Mouse (Mus musculus) lung, adult 2 months (tissue): ENCODE data around the gene Cenps. TPM values are rescaled to one million over a fixed set of nuclear protein-coding genes. Genes with fewer than 3 reads are reported as not detected.
A peak's percentile ranks its signal among the peaks of the same experiment; 100 is the strongest.

Source experiments
- DNase-seq: peaks from one replicate; pipeline ENCODE4 v3.0.0; 2022
- H3K4me1 ChIP-seq: fragments of 200-500 bp; 2 replicates; pipeline ENCODE4 v1.6.1; 2011; ENCODE audit warnings: low read length; ENCODE audit not compliant: control insufficient read depth, insufficient read depth
- H3K4me3 ChIP-seq: fragments of 200-500 bp; replicated peaks from 2 replicates; pipeline ENCODE3; 2011; ENCODE audit warnings: low read depth, mild to moderate bottlenecking, control low read depth, low read length; ENCODE audit errors: extremely low read depth
- CTCF ChIP-seq: fragments of 200-500 bp; IDR thresholded peaks from 2 replicates; pipeline ENCODE4 v1.5.1; 2011; ENCODE audit warnings: mild to moderate bottlenecking, low read length, control low read depth; ENCODE audit not compliant: insufficient read depth
- POLR2A ChIP-seq: fragments of 200-500 bp; IDR thresholded peaks from 2 replicates; pipeline ENCODE4 v1.6.1; 2011; ENCODE audit warnings: low read depth, mild to moderate bottlenecking, control low read depth, low read length, borderline replicate concordance; ENCODE audit errors: extremely low read depth
- WGBS: fragments of 180-500 bp; shearing (Covaris S2); methylation state at CpG from one replicate; pipeline ENCODE4 v1.1.7; 2018; 5-methylcytosine and 5-hydroxymethylcytosine counted together
- polyA plus RNA-seq: library from polyadenylated mRNA; depleted of rRNA; stranded (reverse); fragments of >200 nt; gene quantifications from 2 replicates; pipeline ENCODE4 v1.2.3, GENCODE M21; 2012; rRNA removed

The Cenps gene
- polyA plus RNA-seq, 1 experiment = 1.4 TPM

GRCm38 (mm10) chr4:149098571-149098970, 38.9 kb downstream of the Cenps start:
- TF ChIP-seq POLR2A = no peak
- no peak for TF ChIP-seq CTCF
- Histone ChIP-seq H3K4me1 (peaks cover 3% of the 10 kb centered on the region; the same call in 1 of the 2 replicates), H3K4me3 (peak overlapping the region; percentile 98)
- no peak for DNase-seq
- WGBS = 5% methylated on average over 11 of the region's 11 CpGs

- no peak for TF ChIP-seq CTCF
- no peak for TF ChIP-seq POLR2A
- Histone ChIP-seq H3K4me3 (no peak overlapping the region), H3K4me1 (peaks cover 3% of the 10 kb centered on the region; the same call in 1 of the 2 replicates)
- no peak for DNase-seq
- WGBS = 68% methylated on average over 3 of the region's 3 CpGs
Observed at GRCm38 (mm10) chr4:149097956-149098355, 39.5 kb downstream of the Cenps start.

- no peak overlapping the region for H3K4me3 ChIP-seq
- no peak for TF ChIP-seq CTCF
- TF ChIP-seq POLR2A = no peak
- 76% methylated on average over 8 of the region's 8 CpGs for WGBS
Observed at GRCm38 (mm10) chr4:149091364-149091763, 46.1 kb downstream of the Cenps start.

GRCm38 (mm10) chr4:149085381-149085780, 52.0 kb downstream of the Cenps start:
- WGBS = 86% methylated on average over 5 of the region's 5 CpGs
- peaks cover 9% of the 10 kb centered on the region for H3K4me1 ChIP-seq
- no peak for DNase-seq
- TF ChIP-seq CTCF = no peak
- no peak for TF ChIP-seq POLR2A
- H3K4me3 ChIP-seq = no peak overlapping the region

More at GRCm38 (mm10) chr4:149091364-149091763, 46.1 kb downstream of the Cenps start:
- H3K4me1 ChIP-seq = no peaks in the 10 kb centered on the region
- no peak for DNase-seq

- Histone ChIP-seq H3K4me1 (peaks cover 9% of the 10 kb centered on the region), H3K4me3 (no peak overlapping the region)
- TF ChIP-seq POLR2A (no peak), CTCF (no peak)
- WGBS = 50% methylated on average over 17 of the region's 17 CpGs
- peak; percentile 72 for DNase-seq
Observed at GRCm38 (mm10) chr4:149081528-149081927, 55.9 kb downstream of the Cenps start.

GRCm38 (mm10) chr4:149080111-149080510, 57.3 kb downstream of the Cenps start:
- no peak overlapping the region for H3K4me3 ChIP-seq
- TF ChIP-seq POLR2A = no peak
- TF ChIP-seq CTCF = no peak
- WGBS = 89% methylated on average over 8 of the region's 8 CpGs
- H3K4me1 ChIP-seq = peaks cover 11% of the 10 kb centered on the region
- no peak for DNase-seq

GRCm38 (mm10) chr4:149079629-149080028, 57.8 kb downstream of the Cenps start:
- no peak for TF ChIP-seq POLR2A
- TF ChIP-seq CTCF = no peak
- peaks cover 11% of the 10 kb centered on the region for H3K4me1 ChIP-seq
- WGBS = 67% methylated on average over 6 of the region's 6 CpGs
- H3K4me3 ChIP-seq = no peak overlapping the region
- DNase-seq = no peak

- DNase-seq = no peak
- TF ChIP-seq CTCF (no peak), POLR2A (no peak)
- 70% methylated on average over 4 of the region's 4 CpGs for WGBS
- Histone ChIP-seq H3K4me3 (no peak overlapping the region), H3K4me1 (peaks cover 14% of the 10 kb centered on the region)
Observed at GRCm38 (mm10) chr4:149078261-149078660, 59.2 kb downstream of the Cenps start.

Other genes starting within 250 kb of the Cenps start
- gene Pex14, start 37.8 kb downstream of the Cenps start, polyA plus RNA-seq = 36.3 and 39.2 TPM in 2 replicates
- gene Dffa, start 33.5 kb downstream of the Cenps start, polyA plus RNA-seq = 15.2 and 19.4 TPM in 2 replicates
- not detected in 2 replicates for gene Cort, start 10.9 kb downstream of the Cenps start, polyA plus RNA-seq
- 118 and 184 TPM in 2 replicates for gene Pgd, start 29.1 kb upstream of the Cenps start, polyA plus RNA-seq
- gene Kif1b, start 170.1 kb upstream of the Cenps start, polyA plus RNA-seq = 32.0 and 43.8 TPM in 2 replicates